Mouse (Mus musculus) kidney, embryonic 16.5 days (tissue): ENCODE measurements around the gene Ddias. TPM values are rescaled to one million over a fixed set of nuclear protein-coding genes. Genes with fewer than 3 reads are reported as not detected.
A peak's percentile ranks its signal among the peaks of the same experiment; 100 is the strongest.

Experiments used
- ATAC-seq: fragments of 200-750 bp; cut with Nextera tagmentation; 2 replicates; pipeline ENCODE4 v1.8.0; 2017; ENCODE audit warnings: moderate TSS enrichment; ENCODE audit not compliant: low FRiP score, low TSS enrichment
- H3K27ac ChIP-seq: fragments of 300-500 bp; sonication (generic); 2 replicates; pipeline ENCODE4 v1.5.1; 2014; ENCODE audit warnings: low read length
- H3K27me3 ChIP-seq: fragments of 300-500 bp; sonication (generic); 2 replicates; pipeline ENCODE4 v1.6.1; 2014; ENCODE audit warnings: low read length, control low read depth, mixed read lengths; ENCODE audit not compliant: insufficient read depth
- H3K36me3 ChIP-seq: fragments of 300-500 bp; sonication (generic); 2 replicates; pipeline ENCODE4 v1.6.1; 2014; ENCODE audit warnings: low read length, control low read depth, mixed read lengths; ENCODE audit not compliant: insufficient read depth
- H3K4me1 ChIP-seq: fragments of 300-500 bp; sonication (generic); 2 replicates; pipeline ENCODE4 v1.6.1; 2014; ENCODE audit warnings: low read length, control low read depth, mixed read lengths; ENCODE audit not compliant: insufficient read depth
- H3K4me2 ChIP-seq: fragments of 300-500 bp; sonication (generic); replicated peaks from 2 replicates; pipeline ENCODE4 v1.6.1; 2014; ENCODE audit warnings: low read depth, low read length
- H3K4me3 ChIP-seq: fragments of 300-500 bp; sonication (generic); 2 replicates; pipeline ENCODE4 v1.5.1; 2014; ENCODE audit warnings: mild to moderate bottlenecking, low read length
- H3K9ac ChIP-seq: fragments of 300-500 bp; sonication (generic); replicated peaks from 2 replicates; pipeline ENCODE4 v1.6.1; 2014; ENCODE audit warnings: low read length
- H3K9me3 ChIP-seq: fragments of 300-500 bp; sonication (generic); 2 replicates; pipeline ENCODE4 v1.6.1; 2016; ENCODE audit warnings: low read length, control low read depth
- WGBS: fragments of 180-500 bp; shearing (Covaris S2); extraction: QIAGEN DNeasy Blood & Tissue Kit; methylation state at CpG from one replicate; pipeline ENCODE4 v1.1.7; 2014; 5-methylcytosine and 5-hydroxymethylcytosine counted together
- polyA plus RNA-seq: library from polyadenylated mRNA; unstranded; fragments of >200 nt; fragmentation: Nextera tagmentation; extraction: Ambion mirVana; gene quantifications from 2 replicates; pipeline ENCODE4 v1.2.1, GENCODE M21; 2015

Gene Ddias
- polyA plus RNA-seq, 1 experiment from 2014 or later, result 12.0 TPM

DNA sequence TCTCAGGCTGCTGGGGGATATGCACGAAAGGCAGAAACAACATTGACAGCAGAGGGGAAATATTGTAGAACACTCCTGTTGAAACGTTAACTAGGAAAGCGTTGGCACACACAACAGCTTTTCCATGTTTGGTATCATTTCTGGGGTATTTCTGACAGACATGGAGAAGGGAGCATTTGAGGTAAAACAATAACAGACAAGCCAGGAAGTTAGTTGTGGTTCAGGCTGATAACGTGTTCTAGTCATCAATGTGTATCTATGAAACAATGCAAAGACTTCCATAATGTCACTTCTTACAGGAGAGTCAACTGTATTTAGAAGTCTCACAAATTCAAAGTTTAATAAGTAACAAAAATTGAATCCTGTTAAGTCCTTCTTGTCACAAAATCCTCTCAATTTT, 2.5 kb downstream of the Ddias start:
- no peak overlapping the region for H3K27ac ChIP-seq
- ATAC-seq, result no peak
- no peaks in the 10 kb centered on the region for H3K36me3 ChIP-seq
- H3K4me1 ChIP-seq, result peaks cover 10% of the 10 kb centered on the region
- H3K9ac ChIP-seq, result 0 out of 2 replicates have a peak overlapping the region, but pooled peaks have one; percentile 26
- WGBS, result 88% methylated on average over 4 of the region's 4 CpGs
- H3K4me2 ChIP-seq, result no peak overlapping the region
- no peaks in the 10 kb centered on the region for H3K9me3 ChIP-seq
- no peaks in the 10 kb centered on the region for H3K27me3 ChIP-seq
- H3K4me3 ChIP-seq, result no peak overlapping the region

DNA sequence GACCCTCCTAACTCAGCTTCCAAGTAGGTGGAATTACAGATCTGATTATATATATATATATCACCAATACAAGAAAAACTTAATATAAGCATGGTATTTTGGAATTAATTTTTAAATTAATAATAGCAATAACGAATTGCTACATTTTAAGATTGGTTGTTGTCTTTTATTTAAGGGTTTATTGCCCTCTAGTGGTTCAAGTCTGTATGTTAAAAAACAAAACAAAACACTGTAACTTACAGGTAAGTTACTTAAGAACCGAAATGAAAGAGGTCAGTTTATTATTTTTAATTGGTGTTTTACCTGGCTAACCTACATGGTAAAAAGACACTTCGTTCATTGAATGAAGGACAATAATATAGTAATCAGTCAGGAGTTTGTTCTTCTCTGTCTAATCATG, 3.9 kb downstream of the Ddias start:
- ATAC-seq, result no peak
- H3K4me3 ChIP-seq, result no peak overlapping the region
- WGBS, result 55% methylated on average over 3 of the region's 3 CpGs
- H3K4me2 ChIP-seq, result no peak overlapping the region
- H3K27me3 ChIP-seq, result no peaks in the 10 kb centered on the region
- H3K9me3 ChIP-seq, result no peaks in the 10 kb centered on the region
- H3K9ac ChIP-seq, result no peak overlapping the region
- H3K36me3 ChIP-seq, result no peaks in the 10 kb centered on the region
- H3K4me1 ChIP-seq, result peaks cover 4% of the 10 kb centered on the region
- no peak overlapping the region for H3K27ac ChIP-seq

DNA sequence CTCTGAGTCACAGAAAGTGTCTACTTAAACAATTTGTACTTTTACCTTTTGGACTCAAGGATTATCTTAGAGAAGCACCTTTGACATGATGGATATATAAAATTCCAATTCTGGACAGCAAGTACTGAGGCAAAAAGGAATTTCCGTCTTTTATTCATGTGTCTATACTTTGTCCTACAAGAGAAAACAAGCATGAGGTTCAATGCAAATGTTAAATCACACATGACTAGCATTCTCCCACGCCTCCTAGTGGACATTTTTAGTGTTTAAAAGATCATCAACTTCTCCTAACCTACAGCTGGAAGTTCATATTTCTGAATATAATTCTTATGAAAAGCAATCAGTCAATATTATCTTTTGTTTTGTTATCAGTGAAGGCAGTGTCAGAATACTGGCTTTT, 7.5 kb downstream of the Ddias start:
- Histone ChIP-seq H3K36me3 (peaks cover 3% of the 10 kb centered on the region; the same call in 1 of the 2 replicates), H3K27me3 (no peaks in the 10 kb centered on the region), H3K9ac (no peak overlapping the region), H3K9me3 (no peaks in the 10 kb centered on the region), H3K4me2 (no peak overlapping the region), H3K4me3 (no peak overlapping the region), H3K27ac (no peak overlapping the region), H3K4me1 (no peaks in the 10 kb centered on the region)
- 33% methylated on average over 2 of the region's 2 CpGs for WGBS
- no peak for ATAC-seq

DNA sequence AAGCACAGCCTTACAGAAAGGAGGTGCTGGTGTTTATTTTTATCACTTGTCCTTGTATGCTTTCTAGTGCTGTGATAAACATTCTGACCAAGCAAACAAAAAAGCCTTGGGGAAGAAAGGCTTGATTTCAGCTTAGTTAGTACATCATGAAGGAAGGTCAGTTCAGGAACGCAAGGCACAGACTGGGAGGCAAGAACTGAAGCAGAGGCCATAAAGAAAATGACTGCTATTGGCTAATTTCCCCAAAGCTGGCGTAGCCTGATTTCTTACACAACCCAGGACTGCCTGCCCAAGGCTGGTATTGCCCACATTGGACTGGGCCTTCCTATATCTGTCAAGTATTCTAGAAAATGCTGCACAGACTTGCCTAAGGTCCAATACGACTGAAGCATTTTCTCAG, 25.8 kb downstream of the Ddias start:
- Histone ChIP-seq H3K4me1 (no peaks in the 10 kb centered on the region), H3K9me3 (no peaks in the 10 kb centered on the region), H3K9ac (no peak overlapping the region), H3K27me3 (no peaks in the 10 kb centered on the region), H3K27ac (no peak overlapping the region), H3K36me3 (no peaks in the 10 kb centered on the region), H3K4me2 (no peak overlapping the region), H3K4me3 (no peak overlapping the region)
- no peak for ATAC-seq
- 74% methylated on average over 3 of the region's 3 CpGs for WGBS

DNA sequence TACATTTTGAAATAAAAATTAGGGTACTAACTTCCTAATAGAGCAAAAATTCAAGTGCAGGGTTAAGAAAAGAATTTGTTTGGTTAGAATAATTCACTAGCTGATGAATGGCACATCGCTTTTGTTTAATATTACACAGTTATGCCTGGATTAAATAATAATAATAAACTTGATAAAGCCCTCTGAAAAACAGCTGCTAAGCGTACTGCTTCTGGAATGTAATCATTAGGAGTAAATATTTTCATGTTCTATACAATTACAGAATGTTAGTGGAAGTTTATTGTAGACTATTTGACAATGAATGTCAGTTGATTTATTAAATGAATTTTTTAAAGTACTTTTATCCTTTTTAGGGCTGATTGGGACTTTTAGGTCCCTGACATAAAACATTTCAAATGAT, 31.8 kb downstream of the Ddias start:
- no peak for ATAC-seq
- H3K27ac ChIP-seq, result no peak overlapping the region

DNA sequence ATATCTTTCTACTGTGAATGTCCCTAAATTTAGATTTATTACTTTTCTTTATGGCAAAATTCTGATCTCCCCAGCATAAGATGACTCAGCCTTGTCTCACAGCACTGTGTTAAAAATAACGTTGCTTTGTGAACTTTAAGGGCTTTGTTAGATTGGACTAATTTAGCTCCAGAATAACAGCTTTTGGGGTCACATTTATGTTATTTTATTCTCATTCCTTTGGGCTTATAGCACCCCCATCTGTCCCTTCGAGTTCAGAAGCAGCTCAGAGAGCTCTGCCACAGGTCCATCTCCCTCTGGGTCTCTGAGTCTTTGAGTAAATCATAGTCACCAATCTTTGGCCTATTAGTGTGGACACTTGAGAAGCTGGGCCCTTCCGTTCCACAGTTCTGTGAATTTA, 36.1 kb downstream of the Ddias start:
- ATAC-seq, result no peak

More for the DNA sequence above, 31.8 kb downstream of the Ddias start:
- no peaks in the 10 kb centered on the region for H3K27me3 ChIP-seq
- no peaks in the 10 kb centered on the region for H3K4me1 ChIP-seq
- H3K4me3 ChIP-seq, result no peak overlapping the region
- no peaks in the 10 kb centered on the region for H3K36me3 ChIP-seq
- 79% methylated on average over 2 of the region's 2 CpGs for WGBS
- no peaks in the 10 kb centered on the region for H3K9me3 ChIP-seq
- no peak overlapping the region for H3K4me2 ChIP-seq
- H3K9ac ChIP-seq, result no peak overlapping the region

DNA sequence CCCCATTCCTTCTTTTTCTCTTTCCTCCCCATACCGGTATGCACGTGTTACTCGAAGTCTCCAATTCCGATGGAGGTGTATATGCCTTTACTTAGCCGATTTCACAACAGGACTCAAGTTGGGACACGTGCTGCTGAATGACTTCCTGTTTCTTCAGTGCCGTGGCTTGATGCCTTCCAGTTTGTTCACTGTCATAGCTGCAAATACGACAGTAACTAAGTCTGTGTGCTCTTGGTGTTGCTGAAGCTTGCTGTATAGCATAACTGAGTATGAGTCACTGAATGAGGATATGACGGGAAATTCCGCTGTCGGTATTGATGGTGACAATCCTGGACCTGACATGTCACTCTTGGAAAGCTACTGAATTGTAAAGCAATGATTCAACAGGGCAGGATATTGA, 36.8 kb downstream of the Ddias start:
- Histone ChIP-seq H3K4me3 (no peak overlapping the region), H3K27ac (no peak overlapping the region), H3K4me1 (no peaks in the 10 kb centered on the region), H3K27me3 (no peaks in the 10 kb centered on the region), H3K9ac (no peak overlapping the region), H3K4me2 (no peak overlapping the region), H3K36me3 (no peaks in the 10 kb centered on the region), H3K9me3 (no peaks in the 10 kb centered on the region)
- no peak for ATAC-seq
- WGBS, result 75% methylated on average over 11 of the region's 11 CpGs

More for the DNA sequence above, 36.1 kb downstream of the Ddias start:
- 46% methylated on average over 3 of the region's 3 CpGs for WGBS
- Histone ChIP-seq H3K27me3 (no peaks in the 10 kb centered on the region), H3K27ac (no peak overlapping the region), H3K9me3 (no peaks in the 10 kb centered on the region), H3K9ac (no peak overlapping the region), H3K4me1 (no peaks in the 10 kb centered on the region), H3K4me3 (no peak overlapping the region), H3K36me3 (no peaks in the 10 kb centered on the region), H3K4me2 (no peak overlapping the region)

DNA sequence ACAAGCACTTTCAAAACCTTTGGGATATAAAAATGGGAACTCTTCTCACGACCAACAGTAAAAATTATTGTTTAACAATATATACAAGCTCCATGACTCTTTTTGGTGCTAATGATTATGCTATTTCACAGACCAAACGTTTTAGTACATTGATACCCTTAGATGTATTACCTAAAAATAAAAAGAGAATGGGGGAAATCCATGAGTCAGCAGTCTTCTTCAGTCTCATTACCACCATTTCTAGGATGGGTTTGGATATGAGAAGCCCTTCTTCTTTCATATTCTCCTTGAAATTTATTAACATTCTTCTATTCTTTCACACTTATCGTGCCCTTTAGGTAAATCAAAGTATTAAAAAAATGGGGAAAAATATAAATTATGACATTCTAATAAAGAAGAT, 37.6 kb downstream of the Ddias start:
- H3K9me3 ChIP-seq, result no peaks in the 10 kb centered on the region
- H3K27ac ChIP-seq, result no peak overlapping the region
- ATAC-seq, result no peak
- no peaks in the 10 kb centered on the region for H3K4me1 ChIP-seq
- no peaks in the 10 kb centered on the region for H3K36me3 ChIP-seq
- no peak overlapping the region for H3K4me2 ChIP-seq
- no peak overlapping the region for H3K9ac ChIP-seq
- 90% methylated on average over 3 of the region's 3 CpGs for WGBS
- no peaks in the 10 kb centered on the region for H3K27me3 ChIP-seq
- no peak overlapping the region for H3K4me3 ChIP-seq

DNA sequence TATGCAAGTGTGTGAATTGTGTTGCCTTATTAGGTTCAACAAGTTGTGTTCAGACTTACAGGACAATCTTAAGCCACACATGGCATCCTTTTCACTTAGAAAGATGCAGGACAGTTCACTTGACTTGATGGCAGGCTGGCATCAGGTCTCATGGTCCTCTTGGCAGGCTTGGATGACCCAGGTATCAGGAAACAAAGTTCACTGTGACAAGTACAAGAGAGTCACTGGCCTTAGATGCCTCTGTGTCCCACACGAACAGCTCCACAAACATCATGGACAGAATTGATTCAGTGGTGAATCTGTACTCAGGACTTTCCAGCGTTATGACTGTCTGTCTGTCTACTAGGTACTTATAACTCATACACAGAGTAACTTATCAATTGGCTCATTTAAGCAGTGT, 39.7 kb downstream of the Ddias start:
- Histone ChIP-seq H3K4me2 (no peak overlapping the region), H3K9ac (no peak overlapping the region), H3K36me3 (no peaks in the 10 kb centered on the region), H3K9me3 (no peaks in the 10 kb centered on the region), H3K4me3 (no peak overlapping the region), H3K27ac (no peak overlapping the region), H3K4me1 (no peaks in the 10 kb centered on the region), H3K27me3 (no peaks in the 10 kb centered on the region)
- WGBS, result 85% methylated on average over 2 of the region's 2 CpGs
- ATAC-seq, result no peak

DNA sequence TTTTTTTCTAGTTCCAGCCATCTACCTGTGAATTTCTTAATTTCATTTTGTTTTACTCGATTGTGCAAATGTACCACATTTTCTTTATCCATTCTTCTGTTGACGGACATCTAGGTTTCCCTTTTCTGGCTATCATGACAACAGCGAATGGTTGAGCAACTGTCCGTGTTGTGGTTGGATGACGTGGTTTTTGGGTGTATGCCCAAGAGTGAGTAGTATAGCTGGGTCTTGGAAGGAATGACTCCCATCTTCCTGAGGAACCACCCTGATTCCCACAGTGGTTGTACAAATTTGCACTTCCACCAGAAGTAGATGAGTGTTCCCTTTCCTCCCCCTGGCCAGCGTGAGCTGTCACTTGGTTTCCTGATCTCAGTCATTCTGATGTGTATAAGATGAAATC, 41.7 kb downstream of the Ddias start:
- Histone ChIP-seq H3K4me2 (no peak overlapping the region), H3K9me3 (no peaks in the 10 kb centered on the region), H3K4me3 (no peak overlapping the region), H3K27me3 (no peaks in the 10 kb centered on the region), H3K4me1 (no peaks in the 10 kb centered on the region), H3K9ac (no peak overlapping the region), H3K36me3 (no peaks in the 10 kb centered on the region), H3K27ac (no peak overlapping the region)
- ATAC-seq, result no peak
- WGBS, result 94% methylated on average over 6 of the region's 6 CpGs

DNA sequence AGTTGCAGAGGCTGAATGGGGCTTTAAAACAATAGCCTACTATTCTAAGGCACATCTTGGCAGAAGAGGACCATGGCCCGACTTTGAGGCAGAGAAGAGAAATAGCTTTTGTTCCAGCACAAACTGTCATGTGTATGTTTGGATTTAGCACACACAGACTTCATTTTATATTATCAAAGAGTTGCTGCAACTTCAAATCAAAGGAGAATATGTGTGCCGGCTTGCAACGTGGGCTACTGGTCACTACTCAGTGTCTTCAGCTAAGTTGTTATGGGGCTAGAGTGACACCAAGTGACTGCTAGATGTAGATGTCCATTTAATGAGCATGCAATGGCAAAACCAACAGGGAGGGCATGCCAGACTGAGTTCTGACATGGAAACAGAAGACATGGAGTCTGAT, 46.1 kb downstream of the Ddias start:
- no peaks in the 10 kb centered on the region for H3K36me3 ChIP-seq
- WGBS, result 63% methylated on average over 3 of the region's 3 CpGs
- H3K4me1 ChIP-seq, result no peaks in the 10 kb centered on the region

More for the DNA sequence above, 46.1 kb downstream of the Ddias start:
- peak; percentile 57; the same call in 1 of the 2 replicates for ATAC-seq
- Histone ChIP-seq H3K4me3 (no peak overlapping the region), H3K9me3 (no peaks in the 10 kb centered on the region), H3K27ac (no peak overlapping the region), H3K27me3 (no peaks in the 10 kb centered on the region), H3K9ac (no peak overlapping the region), H3K4me2 (no peak overlapping the region)
